Mouse (Mus musculus): ENCODE data around the gene Fam168a. TPM values are rescaled to one million over a fixed set of nuclear protein-coding genes. Genes with fewer than 3 reads are reported as not detected.
"Not testable (repeated sequence)": the region's sequence is repeated elsewhere in the genome, so short reads cannot be mapped to it uniquely, and the experiment has no call there.

The Fam168a gene
- total and polyA plus RNA-seq, 2 experiments from 2014 or later, result 106 to 163 TPM

- Histone ChIP-seq H3K4me3 (ENCODE audit: low read depth, low read length) (no peak overlapping the region), H3K9me3 (ENCODE audit: low read length) (no peaks in the 10 kb centered on the region), H3K36me3 (ENCODE audit: insufficient read depth, low read length) (peaks cover under 1% of the 10 kb centered on the region; the same call in 1 of the 2 replicates), H3K9ac (replicated peaks; ENCODE audit: low read length, poor library complexity, severe bottlenecking) (no peak overlapping the region), H3K27ac (ENCODE audit: low read depth, low read length) (no peak overlapping the region), H3K4me2 (ENCODE audit: low read depth, low read length, poor library complexity, severe bottlenecking) (no peak overlapping the region), H3K4me1 (ENCODE audit: insufficient read depth, low read length) (no peaks in the 10 kb centered on the region), H3K27me3 (ENCODE audit: insufficient read depth, low read length) (no peaks in the 10 kb centered on the region)
- 88% methylated on average over 2 of the region's 2 CpGs for WGBS
- TF ChIP-seq CTCF (IDR thresholded peaks at IDR 0.05), result no peak
- no peak for ATAC-seq (ENCODE audit: low FRiP score)
- DNase-seq (ENCODE audit: low spot score), result no peak
Measured at GRCm38 (mm10) chr7:100843866-100844265, 137.4 kb downstream of the Fam168a start.

- TF ChIP-seq CTCF (IDR thresholded peaks at IDR 0.05), result no peak
- Histone ChIP-seq H3K27me3 (ENCODE audit: insufficient read depth, low read length) (no peaks in the 10 kb centered on the region), H3K9me3 (ENCODE audit: low read length) (no peaks in the 10 kb centered on the region), H3K4me2 (ENCODE audit: low read depth, low read length, poor library complexity, severe bottlenecking) (no peak overlapping the region), H3K9ac (replicated peaks; ENCODE audit: low read length, poor library complexity, severe bottlenecking) (no peak overlapping the region), H3K27ac (ENCODE audit: low read depth, low read length) (no peak overlapping the region), H3K4me3 (ENCODE audit: low read depth, low read length) (no peak overlapping the region), H3K36me3 (ENCODE audit: insufficient read depth, low read length) (no peaks in the 10 kb centered on the region), H3K4me1 (ENCODE audit: insufficient read depth, low read length) (no peaks in the 10 kb centered on the region)
- WGBS, result 62% methylated on average over 2 of the region's 2 CpGs
- no peak for ATAC-seq (ENCODE audit: low FRiP score)
- DNase-seq (ENCODE audit: low spot score), result no peak
Measured at GRCm38 (mm10) chr7:100844385-100845025, 138.1 kb downstream of the Fam168a start.

- Histone ChIP-seq H3K4me3 (ENCODE audit: low read depth, low read length) (no peak overlapping the region), H3K9me3 (ENCODE audit: low read length) (no peaks in the 10 kb centered on the region), H3K9ac (replicated peaks; ENCODE audit: low read length, poor library complexity, severe bottlenecking) (no peak overlapping the region), H3K4me2 (ENCODE audit: low read depth, low read length, poor library complexity, severe bottlenecking) (no peak overlapping the region), H3K27me3 (ENCODE audit: insufficient read depth, low read length) (no peaks in the 10 kb centered on the region), H3K4me1 (ENCODE audit: insufficient read depth, low read length) (no peaks in the 10 kb centered on the region), H3K36me3 (ENCODE audit: insufficient read depth, low read length) (no peaks in the 10 kb centered on the region), H3K27ac (ENCODE audit: low read depth, low read length) (no peak overlapping the region)
- ATAC-seq (ENCODE audit: low FRiP score), result no peak
- no peak for DNase-seq (ENCODE audit: low spot score)
- no peak for TF ChIP-seq CTCF (IDR thresholded peaks at IDR 0.05)
Measured at GRCm38 (mm10) chr7:100845026-100845400, 138.6 kb downstream of the Fam168a start.

- DNase-seq (ENCODE audit: low spot score) (peak; percentile 31), ATAC-seq (ENCODE audit: low FRiP score) (no peak)
- Histone ChIP-seq H3K9ac (replicated peaks; ENCODE audit: low read length, poor library complexity, severe bottlenecking) (no peak overlapping the region), H3K4me2 (ENCODE audit: low read depth, low read length, poor library complexity, severe bottlenecking) (no peak overlapping the region), H3K4me1 (ENCODE audit: insufficient read depth, low read length) (no peaks in the 10 kb centered on the region), H3K9me3 (ENCODE audit: low read length) (no peaks in the 10 kb centered on the region), H3K36me3 (ENCODE audit: insufficient read depth, low read length) (no peaks in the 10 kb centered on the region), H3K4me3 (ENCODE audit: low read depth, low read length) (no peak overlapping the region), H3K27me3 (ENCODE audit: insufficient read depth, low read length) (no peaks in the 10 kb centered on the region), H3K27ac (ENCODE audit: low read depth, low read length) (no peak overlapping the region)
- no peak for TF ChIP-seq CTCF (IDR thresholded peaks at IDR 0.05)
- WGBS, result 65% methylated on average over 1 of the region's 1 CpGs
Measured at GRCm38 (mm10) chr7:100845412-100845811, 139.0 kb downstream of the Fam168a start.

- DNase-seq (ENCODE audit: low spot score); H3K27me3 ChIP-seq (ENCODE audit: insufficient read depth, low read length); H3K9ac ChIP-seq (replicated peaks; ENCODE audit: low read length, poor library complexity, severe bottlenecking); H3K4me2 ChIP-seq (ENCODE audit: low read depth, low read length, poor library complexity, severe bottlenecking); H3K4me3 ChIP-seq (ENCODE audit: low read depth, low read length); H3K36me3 ChIP-seq (ENCODE audit: insufficient read depth, low read length); H3K27ac ChIP-seq (ENCODE audit: low read depth, low read length); H3K4me1 ChIP-seq (ENCODE audit: insufficient read depth, low read length); ATAC-seq (ENCODE audit: low FRiP score); H3K9me3 ChIP-seq (ENCODE audit: low read length): not testable (repeated sequence)
- WGBS, result 81% methylated on average over 7 of the region's 7 CpGs
Measured at GRCm38 (mm10) chr7:100846033-100846432, 139.6 kb downstream of the Fam168a start.

GRCm38 (mm10) chr7:100847131-100847530, 140.7 kb downstream of the Fam168a start:
- Histone ChIP-seq H3K9me3 (ENCODE audit: low read length) (no peaks in the 10 kb centered on the region), H3K4me2 (ENCODE audit: low read depth, low read length, poor library complexity, severe bottlenecking) (no peak overlapping the region), H3K9ac (replicated peaks; ENCODE audit: low read length, poor library complexity, severe bottlenecking) (no peak overlapping the region), H3K27me3 (ENCODE audit: insufficient read depth, low read length) (no peaks in the 10 kb centered on the region), H3K4me1 (ENCODE audit: insufficient read depth, low read length) (peaks cover under 1% of the 10 kb centered on the region; the same call in 1 of the 2 replicates), H3K27ac (ENCODE audit: low read depth, low read length) (no peak overlapping the region), H3K4me3 (ENCODE audit: low read depth, low read length) (no peak overlapping the region), H3K36me3 (ENCODE audit: insufficient read depth, low read length) (no peaks in the 10 kb centered on the region)
- TF ChIP-seq CTCF (IDR thresholded peaks at IDR 0.05), result no peak
- WGBS, result 89% methylated on average over 6 of the region's 6 CpGs
- DNase-seq (ENCODE audit: low spot score) (no peak), ATAC-seq (ENCODE audit: low FRiP score) (no peak)

Measured in midbrain, postnatal 0 days (tissue).